7 mouse cellular contexts compared by ENCODE assay signal in the genomic region with DNA sequence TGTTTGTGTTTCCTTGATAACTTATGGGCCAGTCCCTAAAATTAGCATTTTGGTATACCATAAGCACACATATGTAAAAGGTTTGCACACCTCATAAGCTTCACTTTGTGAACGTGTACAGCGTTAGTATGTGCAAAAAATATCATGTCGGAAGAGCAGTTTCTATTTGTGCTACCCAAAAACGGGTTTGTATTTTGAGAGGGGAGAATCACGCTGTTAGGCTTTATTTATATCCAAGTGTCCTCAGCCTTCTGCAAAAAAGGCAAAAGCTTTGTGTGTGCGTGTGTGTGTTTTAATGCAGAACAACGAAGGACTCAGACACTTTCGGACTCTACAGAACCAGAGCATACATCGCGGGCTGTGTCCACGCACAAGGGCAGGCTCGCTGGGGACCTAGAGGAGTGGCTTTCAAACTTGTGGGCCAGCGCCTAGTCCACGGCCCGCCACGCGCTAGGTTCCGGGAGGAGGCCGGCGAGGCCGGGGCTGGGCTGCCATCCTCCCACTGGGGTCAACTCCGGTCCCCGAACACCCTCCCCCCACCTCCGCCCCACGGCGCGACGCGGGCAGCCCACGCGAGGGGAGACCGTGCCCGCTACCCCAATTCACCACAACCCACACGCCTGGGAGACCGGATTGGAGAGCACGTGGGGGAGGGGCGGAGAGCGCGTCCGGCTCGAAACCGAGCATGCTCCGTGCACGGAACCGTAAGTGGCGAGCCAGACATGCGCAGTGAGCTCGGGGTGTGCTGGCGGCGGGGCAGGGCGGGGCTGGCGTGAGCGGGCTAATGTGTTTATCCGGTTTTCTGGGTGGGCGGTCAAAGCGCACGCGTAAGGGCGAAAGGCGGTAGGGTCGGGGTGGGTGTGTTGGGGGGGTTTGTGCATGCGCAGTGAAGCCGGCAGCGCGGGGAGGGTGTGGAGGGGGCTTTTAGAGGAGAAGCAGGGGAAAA. TPM values are rescaled to one million over a fixed set of nuclear protein-coding genes. Genes with fewer than 3 reads are reported as not detected.
DNase-seq lines count a peak whose midpoint lies in the region; ATAC-seq and TF ChIP-seq lines count a peak whose summit lies in the region.

No protein-coding gene starts in this region.

- no peaks in the 10 kb centered on the region for H3K36me3 ChIP-seq in intestine, postnatal 0 days (ENCODE audit: control insufficient read depth, insufficient read depth)
- no peaks in the 10 kb centered on the region for H3K36me3 ChIP-seq in midbrain, embryonic 12.5 days
- H3K36me3 ChIP-seq in small intestine, adult 2 months (ENCODE audit: control insufficient read depth, insufficient read depth, low read length) = no peaks in the 10 kb centered on the region

- 2% methylated on average over 65 of the region's 65 CpGs for WGBS in intestine, postnatal 0 days
- 2% methylated on average over 65 of the region's 65 CpGs for WGBS in midbrain, embryonic 12.5 days
- WGBS in small intestine, adult 2 months = 1% methylated on average over 65 of the region's 65 CpGs

- 0 out of 2 replicates have a peak, but pooled peaks cover 2% of the 10 kb centered on the region for H3K4me1 ChIP-seq in intestine, postnatal 0 days (replicated peaks; ENCODE audit: control insufficient read depth, insufficient read depth, low read length)
- peaks cover 18% of the 10 kb centered on the region for H3K4me1 ChIP-seq in midbrain, embryonic 12.5 days
- peaks cover 1% of the 10 kb centered on the region; the same call in 1 of the 2 replicates for H3K4me1 ChIP-seq in small intestine, adult 2 months (ENCODE audit: control insufficient read depth, insufficient read depth, insufficient read length, low read length)

- ATAC-seq in intestine, postnatal 0 days = peak; percentile 88
- ATAC-seq in midbrain, embryonic 12.5 days (ENCODE audit: low FRiP score, low read depth) = peak; percentile 93

- intact Hi-C loops in left cerebral cortex, postnatal 4 days (cut with DNase I) = loop anchor here (5.0 kb wide), 1 partner anchor 431 kb away; no protein-coding TSS in a partner anchor

- no peaks in the 10 kb centered on the region for H3K9me3 ChIP-seq in intestine, postnatal 0 days (ENCODE audit: control insufficient read depth)
- H3K9me3 ChIP-seq in midbrain, embryonic 12.5 days = no peaks in the 10 kb centered on the region

- H3K27me3 ChIP-seq in intestine, postnatal 0 days (replicated peaks; ENCODE audit: control insufficient read depth, insufficient read depth, low read length) = no peaks in the 10 kb centered on the region
- H3K27me3 ChIP-seq in midbrain, embryonic 12.5 days = no peaks in the 10 kb centered on the region
- H3K27me3 ChIP-seq in small intestine, adult 2 months (ENCODE audit: control insufficient read depth, insufficient read depth, low read length) = no peaks in the 10 kb centered on the region

- peak; percentile 65 for TF ChIP-seq POLR2A in small intestine, adult 2 months (IDR thresholded peaks at IDR 0.05; ENCODE audit: low read depth, low read length)

- peak overlapping the region; percentile 99 for H3K27ac ChIP-seq in intestine, postnatal 0 days (ENCODE audit: low read depth, low read length)
- peak overlapping the region; percentile 99 for H3K27ac ChIP-seq in midbrain, embryonic 12.5 days (replicated peaks)
- H3K27ac ChIP-seq in small intestine, adult 2 months (ENCODE audit: insufficient read depth, low read depth, low read length) = peak overlapping the region; percentile 77

- peak; percentile 99 for DNase-seq in adrenal gland, adult 8-10 months
- peak; percentile 98 for DNase-seq in embryo, embryonic 9.5 days (ENCODE audit: extremely low spot score)
- peak; percentile 97 to 99 for DNase-seq in gastrocnemius, postnatal 4 days (ENCODE audit: low spot score in 2 of 2)
- peak; percentile 100 for DNase-seq in left cerebral cortex, postnatal 4 days

- no peak for TF ChIP-seq CTCF in intestine, postnatal 0 days (IDR thresholded peaks at IDR 0.05; ENCODE audit: low read depth)
- no peak for TF ChIP-seq CTCF in small intestine, adult 2 months (IDR thresholded peaks at IDR 0.05; ENCODE audit: extremely low read depth, insufficient read length, insufficient replicate concordance, low read depth, low read length)

- H3K9ac ChIP-seq in intestine, postnatal 0 days (ENCODE audit: low read depth, low read length) = peak overlapping the region; percentile 92
- peak overlapping the region; percentile 97 for H3K9ac ChIP-seq in midbrain, embryonic 12.5 days (replicated peaks)

- peak overlapping the region; percentile 89 for H3K4me3 ChIP-seq in intestine, postnatal 0 days (ENCODE audit: low read depth, low read length)
- peak overlapping the region; percentile 98 for H3K4me3 ChIP-seq in midbrain, embryonic 12.5 days
- peak overlapping the region; percentile 92 for H3K4me3 ChIP-seq in small intestine, adult 2 months (ENCODE audit: low read depth, low read length)

- H3K4me2 ChIP-seq in intestine, postnatal 0 days (replicated peaks; ENCODE audit: low read depth) = peak overlapping the region; percentile 83
- H3K4me2 ChIP-seq in midbrain, embryonic 12.5 days (replicated peaks) = peak overlapping the region; percentile 67

RNA-seq across cellular contexts. Expression of a gene that starts 0.6 kb away (rescaled TPM):
- total RNA-seq in adrenal gland, adult 8-10 months (2022) = 10 to 100 TPM; 54.2 to 57.2 (median 54.9) TPM
- total RNA-seq in gastrocnemius, postnatal 4 days (2021) = 10 to 100 TPM; 32.1 to 35.0 TPM
- polyA plus RNA-seq in intestine, postnatal 0 days (2015; fragmentation: Nextera tagmentation; extraction: Ambion mirVana) = 4.6 and 5.6 TPM in 2 replicates
- total RNA-seq in left cerebral cortex, postnatal 4 days (2021) = 10 to 100 TPM; 69.7 to 70.9 TPM
- polyA plus RNA-seq in midbrain, embryonic 12.5 days (2016; fragmentation: Nextera tagmentation; extraction: Ambion mirVana) = 8.5 and 9.7 TPM in 2 replicates
- polyA plus RNA-seq in small intestine, adult 2 months (2012; rRNA removed) = 14.2 and 24.4 TPM in 2 replicates

RNA-seq across cellular contexts. Expression of a gene that starts 38.6 kb away (rescaled TPM):
- total RNA-seq in adrenal gland, adult 8-10 months (2022) = 100 to 1,000 TPM in 2 of 4 experiments, 10 to 100 TPM in 2; 83.5 to 171 (median 127) TPM
- total RNA-seq in gastrocnemius, postnatal 4 days (2021) = 10 to 100 TPM; 48.9 to 51.4 TPM
- 30.4 and 31.2 TPM in 2 replicates for polyA plus RNA-seq in intestine, postnatal 0 days (2015; fragmentation: Nextera tagmentation; extraction: Ambion mirVana)
- 10 to 100 TPM; 45.6 to 46.9 TPM for total RNA-seq in left cerebral cortex, postnatal 4 days (2021)
- polyA plus RNA-seq in midbrain, embryonic 12.5 days (2016; fragmentation: Nextera tagmentation; extraction: Ambion mirVana) = 16.9 and 19.1 TPM in 2 replicates
- polyA plus RNA-seq in small intestine, adult 2 months (2012; rRNA removed) = 41.9 and 60.1 TPM in 2 replicates

Comparison
In these comparisons a context has a peak if more than half of its experiments do, and no peak if none do; other contexts are left out.
1. Peak in every context shown above with its lines: DNase-seq, ATAC-seq, H3K4me3 ChIP-seq and H3K27ac ChIP-seq.